Mouse (Mus musculus) right cerebral cortex, adult 2 months (tissue): ENCODE measurements at regions not wholly inside any gene's neighbourhood (a gene's known extent, or its start where the extent isn't known, plus 50 kb on each side); places are given as distances from the start of the nearest gene placed in this dataset.

Experiments
- DNase-seq, 2 experiments: peaks; one replicate each; pipeline ENCODE4 v3.0.0; 2021 to 2022; ENCODE audit warnings: low spot score in 2 of 2

GRCm38 (mm10) chr2:173930606-173931177 lies 145.4 kb upstream of the Stx16 start:
- DNase-seq: no peak

- DNase-seq: no peak
Observed at GRCm38 (mm10) chr2:173935706-173936105, 140.4 kb upstream of the Stx16 start.

- peak in 1 of 2 experiments; percentile 9 for DNase-seq
Observed at GRCm38 (mm10) chr2:173937531-173938439, 138.3 kb upstream of the Stx16 start.

- DNase-seq: no peak
Observed at GRCm38 (mm10) chr2:173938440-173938787, 137.7 kb upstream of the Stx16 start.

- no peak for DNase-seq
Observed at GRCm38 (mm10) chr2:173945441-173945840, 130.7 kb upstream of the Stx16 start.

- DNase-seq: no peak
Observed at GRCm38 (mm10) chr2:173948586-173948985, 127.5 kb upstream of the Stx16 start.

GRCm38 (mm10) chr2:173950164-173950891 lies 125.8 kb upstream of the Stx16 start:
- DNase-seq: peak; percentile 6 to 21

GRCm38 (mm10) chr2:173966111-173966510 lies 110.0 kb upstream of the Stx16 start:
- DNase-seq: no peak

GRCm38 (mm10) chr2:173970789-173971188 lies 105.3 kb upstream of the Stx16 start:
- DNase-seq: no peak

- DNase-seq: no peak
Observed at GRCm38 (mm10) chr2:173976314-173977053, 99.6 kb upstream of the Stx16 start.

GRCm38 (mm10) chr2:173977236-173978053 lies 98.7 kb upstream of the Stx16 start:
- no peak for DNase-seq

- DNase-seq: no peak
Observed at GRCm38 (mm10) chr2:173978138-173978765, 97.9 kb upstream of the Stx16 start.

- no peak for DNase-seq
Observed at GRCm38 (mm10) chr2:173981036-173981435, 95.1 kb upstream of the Stx16 start.

- DNase-seq: no peak
Observed at GRCm38 (mm10) chr2:173987516-173987915, 88.6 kb upstream of the Stx16 start.

GRCm38 (mm10) chr2:173987921-173988320 lies 88.2 kb upstream of the Stx16 start:
- no peak for DNase-seq

GRCm38 (mm10) chr2:173988641-173989336 lies 87.3 kb upstream of the Stx16 start:
- DNase-seq: no peak

- DNase-seq: no peak
Observed at GRCm38 (mm10) chr2:173990664-173991063, 85.4 kb upstream of the Stx16 start.

GRCm38 (mm10) chr2:173991447-173991846 lies 84.7 kb upstream of the Stx16 start:
- no peak for DNase-seq

GRCm38 (mm10) chr2:173992041-173992440 lies 84.1 kb upstream of the Stx16 start:
- no peak for DNase-seq

- peak; percentile 42 to 62 for DNase-seq
Observed at GRCm38 (mm10) chr2:173993431-173993955, 82.6 kb upstream of the Stx16 start.
